Mouse (Mus musculus): Measurements from ENCODE around the gene 4930519G04Rik. TPM values are rescaled to one million over a fixed set of nuclear protein-coding genes. Genes with fewer than 3 reads are reported as not detected.
"Not testable (repeated sequence)": the region's sequence is repeated elsewhere in the genome, so short reads cannot be mapped to it uniquely, and the experiment has no call there.

Gene 4930519G04Rik
- polyA plus RNA-seq, 1 experiment = not detected

DNA sequence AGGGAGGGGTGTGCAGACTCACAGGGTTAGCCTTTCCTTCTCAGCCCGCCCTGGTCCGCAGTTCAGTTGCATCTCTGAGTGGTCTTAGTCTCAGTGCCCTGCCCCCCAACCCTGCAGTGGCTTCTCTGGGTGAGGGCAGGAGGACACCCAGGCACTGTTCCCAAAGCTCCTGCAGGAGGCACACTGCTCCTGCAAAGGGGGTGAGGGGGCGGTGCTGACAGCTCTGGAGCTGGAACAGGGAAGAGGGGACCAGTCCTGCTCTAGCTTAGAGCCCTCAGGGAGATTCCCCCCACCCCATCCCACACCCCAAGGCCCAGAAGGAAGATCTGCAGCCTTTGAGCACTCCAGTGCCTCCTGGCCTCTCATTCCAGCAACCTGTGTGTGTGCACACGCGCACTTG is 10.8 kb upstream of the 4930519G04Rik start:
- H3K36me3 ChIP-seq (ENCODE audit: control insufficient read depth, insufficient read depth) = no peaks in the 10 kb centered on the region
- TF ChIP-seq MYOG (IDR thresholded peaks at IDR 0.05; ENCODE audit: control insufficient read depth, extremely low read depth, insufficient read length) (no peak), CTCF (IDR thresholded peaks at IDR 0.05; ENCODE audit: control insufficient read depth, insufficient read depth, insufficient read length) (no peak), USF1 (IDR thresholded peaks at IDR 0.05; ENCODE audit: low read depth) (no peak), CEBPB (IDR thresholded peaks at IDR 0.05; ENCODE audit: low read depth) (no peak), FOSL1 (IDR thresholded peaks at IDR 0.05; ENCODE audit: insufficient read depth, low read length, poor library complexity, severe bottlenecking) (no peak), MYOD1 (IDR thresholded peaks at IDR 0.05; ENCODE audit: control insufficient read depth, insufficient read length, low read depth) (no peak), MAX (IDR thresholded peaks at IDR 0.05) (no peak)

GRCm38 (mm10) chr5:114844371-114844770 is 9.1 kb upstream of the 4930519G04Rik start:
- H3K36me3 ChIP-seq (ENCODE audit: control insufficient read depth, insufficient read depth); H3K4me3 ChIP-seq (ENCODE audit: insufficient read depth, poor library complexity, severe bottlenecking); H3K27me3 ChIP-seq (ENCODE audit: control insufficient read depth, insufficient read depth, insufficient read length); H3ac ChIP-seq (ENCODE audit: control insufficient read depth, insufficient read length, low read depth); H3K79me2 ChIP-seq (ENCODE audit: control insufficient read depth, insufficient read depth); H3K79me3 ChIP-seq (ENCODE audit: low read depth): not testable (repeated sequence)

More for the DNA sequence above, 10.8 kb upstream of the 4930519G04Rik start:
- no peaks in the 10 kb centered on the region for H3K27me3 ChIP-seq (ENCODE audit: control insufficient read depth, insufficient read depth, insufficient read length)
- H3K79me3 ChIP-seq (ENCODE audit: low read depth) = no peaks in the 10 kb centered on the region
- no peak overlapping the region for H3K4me3 ChIP-seq (ENCODE audit: insufficient read depth, poor library complexity, severe bottlenecking)
- no peaks in the 10 kb centered on the region for H3K79me2 ChIP-seq (ENCODE audit: control insufficient read depth, insufficient read depth)
- no peak overlapping the region for H3ac ChIP-seq (ENCODE audit: control insufficient read depth, insufficient read length, low read depth)

DNA sequence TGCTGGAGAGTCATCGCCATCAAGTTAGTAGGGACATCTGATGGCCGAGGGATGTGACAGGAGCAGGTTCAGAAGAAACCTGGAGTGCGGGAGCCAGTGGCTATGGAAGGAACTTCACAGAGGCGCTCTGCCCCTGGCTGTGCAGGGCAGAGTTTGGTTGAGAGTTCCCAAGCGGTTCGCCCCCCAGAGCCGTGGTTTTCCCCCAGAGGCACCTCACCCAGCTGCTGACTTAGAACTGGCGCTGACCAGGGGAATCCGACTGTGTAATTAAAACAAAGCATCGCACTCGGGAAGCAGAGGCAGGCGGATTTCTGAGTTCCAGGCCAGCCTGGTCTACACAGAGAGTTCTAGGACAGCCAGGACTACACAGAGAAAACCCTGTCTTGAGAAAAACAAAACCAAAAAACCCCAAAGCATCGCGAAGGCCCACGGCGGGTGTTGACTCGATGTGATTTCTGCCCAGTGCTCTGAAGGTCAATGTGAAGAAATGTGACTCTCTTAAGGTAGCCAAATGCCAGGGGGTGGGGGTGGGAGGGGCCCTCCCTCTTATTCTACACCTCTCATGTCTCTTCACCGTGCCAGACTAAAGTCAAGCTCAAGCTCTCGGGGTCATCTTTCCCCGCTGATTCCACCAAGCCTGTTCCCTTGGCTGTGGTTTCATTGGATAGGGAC is 1.8 kb upstream of the 4930519G04Rik start:
- TF ChIP-seq CEBPB (IDR thresholded peaks at IDR 0.05; ENCODE audit: low read depth) = no peak
- no peak for TF ChIP-seq MYOD1 (IDR thresholded peaks at IDR 0.05; ENCODE audit: control insufficient read depth, insufficient read length, low read depth)
- no peak for TF ChIP-seq USF1 (IDR thresholded peaks at IDR 0.05; ENCODE audit: low read depth)
- no peak for TF ChIP-seq MYOG (IDR thresholded peaks at IDR 0.05; ENCODE audit: control insufficient read depth, extremely low read depth, insufficient read length)
- H3K36me3 ChIP-seq (ENCODE audit: control insufficient read depth, insufficient read depth) = no peaks in the 10 kb centered on the region
- H3K79me3 ChIP-seq (ENCODE audit: low read depth) = no peaks in the 10 kb centered on the region

GRCm38 (mm10) chr5:114858582-114858981 is 5.1 kb downstream of the 4930519G04Rik start, which contains the start of gene Gm9936:
Gm9936 (minus strand) TSS chr5:114858682.
- TF ChIP-seq MYOG (IDR thresholded peaks at IDR 0.05; ENCODE audit: control insufficient read depth, extremely low read depth, insufficient read length) (no peak), CTCF (IDR thresholded peaks at IDR 0.05; ENCODE audit: control insufficient read depth, insufficient read depth, insufficient read length) (no peak), USF1 (IDR thresholded peaks at IDR 0.05; ENCODE audit: low read depth) (no peak), CEBPB (IDR thresholded peaks at IDR 0.05; ENCODE audit: low read depth) (no peak), MAX (IDR thresholded peaks at IDR 0.05) (no peak), FOSL1 (IDR thresholded peaks at IDR 0.05; ENCODE audit: insufficient read depth, low read length, poor library complexity, severe bottlenecking) (no peak), MYOD1 (IDR thresholded peaks at IDR 0.05; ENCODE audit: control insufficient read depth, insufficient read length, low read depth) (no peak)
- Histone ChIP-seq H3K36me3 (ENCODE audit: control insufficient read depth, insufficient read depth) (no peaks in the 10 kb centered on the region), H3ac (ENCODE audit: control insufficient read depth, insufficient read length, low read depth) (no peak within 1 kb of the TSS), H3K79me2 (ENCODE audit: control insufficient read depth, insufficient read depth) (no peaks in the 10 kb centered on the region), H3K27me3 (ENCODE audit: control insufficient read depth, insufficient read depth, insufficient read length) (peaks cover 17% of the 10 kb centered on the region), H3K79me3 (ENCODE audit: low read depth) (no peaks in the 10 kb centered on the region), H3K4me3 (ENCODE audit: insufficient read depth, poor library complexity, severe bottlenecking) (no peak within 1 kb of the TSS)

More for the DNA sequence above, 1.8 kb upstream of the 4930519G04Rik start:
- Histone ChIP-seq H3K4me3 (ENCODE audit: insufficient read depth, poor library complexity, severe bottlenecking) (no peak overlapping the region), H3K27me3 (ENCODE audit: control insufficient read depth, insufficient read depth, insufficient read length) (peaks cover 9% of the 10 kb centered on the region), H3ac (ENCODE audit: control insufficient read depth, insufficient read length, low read depth) (no peak overlapping the region), H3K79me2 (ENCODE audit: control insufficient read depth, insufficient read depth) (no peaks in the 10 kb centered on the region)

- no peaks in the 10 kb centered on the region for H3K79me2 ChIP-seq (ENCODE audit: control insufficient read depth, insufficient read depth)
- no peak overlapping the region for H3K4me3 ChIP-seq (ENCODE audit: insufficient read depth, poor library complexity, severe bottlenecking)
- TF ChIP-seq MYOD1 (IDR thresholded peaks at IDR 0.05; ENCODE audit: control insufficient read depth, insufficient read length, low read depth) (no peak), CTCF (IDR thresholded peaks at IDR 0.05; ENCODE audit: control insufficient read depth, insufficient read depth, insufficient read length) (peak; percentile 74), MAX (IDR thresholded peaks at IDR 0.05) (no peak), CEBPB (IDR thresholded peaks at IDR 0.05; ENCODE audit: low read depth) (peak; percentile 32)
- no peaks in the 10 kb centered on the region for H3K79me3 ChIP-seq (ENCODE audit: low read depth)
- no peak overlapping the region for H3ac ChIP-seq (ENCODE audit: control insufficient read depth, insufficient read length, low read depth)
- H3K36me3 ChIP-seq (ENCODE audit: control insufficient read depth, insufficient read depth) = no peaks in the 10 kb centered on the region
- H3K27me3 ChIP-seq (ENCODE audit: control insufficient read depth, insufficient read depth, insufficient read length) = peaks cover 15% of the 10 kb centered on the region
Measured at GRCm38 (mm10) chr5:114859253-114859652, 5.8 kb downstream of the 4930519G04Rik start.

DNA sequence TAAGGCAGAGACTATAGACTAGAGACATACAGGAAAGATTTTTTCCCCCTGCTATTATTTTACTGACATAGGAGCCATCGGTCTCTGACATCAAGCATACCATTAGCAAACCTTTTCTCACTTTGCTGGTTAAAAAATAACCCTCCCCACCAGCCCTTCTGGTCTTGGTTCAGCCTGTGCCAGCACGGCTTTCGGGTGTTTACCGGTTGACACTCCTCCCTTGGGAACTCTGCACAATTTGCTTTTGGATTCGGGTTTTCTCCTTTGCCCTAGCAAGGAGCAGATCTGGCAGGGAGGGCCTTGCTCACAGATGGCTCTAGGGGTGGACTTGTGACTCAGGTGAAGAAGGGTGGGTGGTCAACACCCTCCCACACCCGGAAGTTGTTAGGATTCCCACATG is 8.3 kb downstream of the 4930519G04Rik start:
- H3K27me3 ChIP-seq (ENCODE audit: control insufficient read depth, insufficient read depth, insufficient read length) = peaks cover 10% of the 10 kb centered on the region
- no peak overlapping the region for H3K4me3 ChIP-seq (ENCODE audit: insufficient read depth, poor library complexity, severe bottlenecking)

More for the DNA sequence above, 8.3 kb downstream of the 4930519G04Rik start:
- no peaks in the 10 kb centered on the region for H3K79me2 ChIP-seq (ENCODE audit: control insufficient read depth, insufficient read depth)
- no peak for TF ChIP-seq CEBPB (IDR thresholded peaks at IDR 0.05; ENCODE audit: low read depth)
- no peak for TF ChIP-seq FOSL1 (IDR thresholded peaks at IDR 0.05; ENCODE audit: insufficient read depth, low read length, poor library complexity, severe bottlenecking)
- no peak for TF ChIP-seq MYOD1 (IDR thresholded peaks at IDR 0.05; ENCODE audit: control insufficient read depth, insufficient read length, low read depth)
- TF ChIP-seq MAX (IDR thresholded peaks at IDR 0.05) = no peak
- no peak for TF ChIP-seq USF1 (IDR thresholded peaks at IDR 0.05; ENCODE audit: low read depth)
- TF ChIP-seq MYOG (IDR thresholded peaks at IDR 0.05; ENCODE audit: control insufficient read depth, extremely low read depth, insufficient read length) = no peak
- TF ChIP-seq CTCF (IDR thresholded peaks at IDR 0.05; ENCODE audit: control insufficient read depth, insufficient read depth, insufficient read length) = no peak
- no peaks in the 10 kb centered on the region for H3K36me3 ChIP-seq (ENCODE audit: control insufficient read depth, insufficient read depth)
- H3ac ChIP-seq (ENCODE audit: control insufficient read depth, insufficient read length, low read depth) = no peak overlapping the region
- no peaks in the 10 kb centered on the region for H3K79me3 ChIP-seq (ENCODE audit: low read depth)
